Mouse (Mus musculus): ENCODE data around the gene Chst3. TPM values are rescaled to one million over a fixed set of nuclear protein-coding genes. Genes with fewer than 3 reads are reported as not detected.
A peak's percentile ranks its signal among the peaks of the same experiment; 100 is the strongest.

Gene Chst3
- total and polyA plus RNA-seq, 3 experiments = 4.4 to 12.2 (median 7.5) TPM

DNA sequence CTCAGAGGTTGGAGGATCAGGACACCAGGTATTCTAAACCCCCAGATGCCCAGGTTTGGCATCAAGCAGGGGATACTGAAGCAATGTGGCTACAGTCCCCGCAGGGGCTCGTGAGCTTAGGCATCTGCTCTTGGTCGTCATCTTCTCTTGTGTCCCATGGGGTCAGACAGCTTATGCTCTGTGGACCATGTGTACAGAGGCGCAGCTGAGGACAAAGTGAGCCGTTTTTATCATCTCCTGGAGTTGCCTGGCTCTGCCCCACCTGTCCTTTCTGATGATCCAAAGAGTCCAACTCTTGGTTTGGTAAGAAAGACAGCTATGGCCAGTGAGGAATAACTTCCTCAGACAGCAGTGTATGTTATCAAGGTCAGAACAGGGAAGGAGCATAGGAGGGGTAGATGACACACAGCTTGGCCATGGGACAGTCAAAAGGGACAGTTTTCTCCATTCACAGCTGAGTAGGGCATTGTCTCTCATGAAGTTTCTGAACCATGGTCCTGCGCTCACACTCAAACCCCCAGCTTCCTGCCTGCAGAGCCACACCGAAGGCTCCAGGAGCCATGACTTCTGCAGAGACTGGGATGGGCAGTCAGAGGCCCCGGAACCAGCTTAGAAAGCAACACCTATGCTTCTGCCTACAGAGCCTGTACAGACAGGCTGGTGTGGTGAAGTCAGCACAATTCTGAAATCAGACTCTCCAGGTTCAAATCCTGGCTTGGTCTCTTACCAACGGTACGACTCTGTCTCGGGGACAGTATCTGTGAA, 2.5 kb downstream of the Chst3 start:
- no peaks in the 10 kb centered on the region for H3K9me3 ChIP-seq (replicated peaks; ENCODE audit: low read length)
- peaks cover 28 to 57% of the 10 kb centered on the region in 2 experiments for H3K4me1 ChIP-seq (ENCODE audit: control insufficient read depth in 1 of 2, insufficient read depth in 2 of 2)
- DNase-seq (ENCODE audit: extremely low read depth) = no peak
- H3K79me2 ChIP-seq (replicated peaks; ENCODE audit: control insufficient read depth, extremely low read depth, insufficient read depth, poor library complexity, severe bottlenecking) = peaks cover 21% of the 10 kb centered on the region
- peak overlapping the region; percentile 41; the same call in 1 of the 2 replicates for H3K9ac ChIP-seq (ENCODE audit: insufficient read depth, low read depth)
- H3K4me2 ChIP-seq (ENCODE audit: insufficient read depth, low read depth, poor library complexity, severe bottlenecking) = peak overlapping the region; percentile 69; the same call in 1 of the 2 replicates
- in situ Hi-C loops (cut with MboI; ENCODE audit: low pct_ligation_motif_present, low pct_unique_long_range_greater_than_20kb, low sequenced_read_pairs) (no loop called here), dilution Hi-C loops (cut with MboI; ENCODE audit: extremely low pct_ligation_motif_present, extremely low pct_unique_long_range_greater_than_20kb, low sequenced_read_pairs) (no loop called here)
- H3K36me3 ChIP-seq (replicated peaks in 1 of 2; ENCODE audit: control insufficient read depth in 1 of 2, insufficient read depth in 1 of 2, low read length in 1 of 2) = peaks cover 0 to 38% of the 10 kb centered on the region in 2 experiments
- H3K4me3 ChIP-seq (replicated peaks in 1 of 3; ENCODE audit: low read depth in 2 of 3, low read length in 2 of 3, poor library complexity in 1 of 3) = peak overlapping the region; percentile 86 to 89 (median 88)
- TF ChIP-seq MAFK (IDR thresholded peaks at IDR 0.05; ENCODE audit: insufficient replicate concordance, low read length) (0 out of 2 replicates have a peak, but pooled peaks have one; percentile 24), SMC3 (IDR thresholded peaks at IDR 0.05; ENCODE audit: low read depth, low read length) (no peak), BHLHE40 (IDR thresholded peaks at IDR 0.05; ENCODE audit: low read depth, low read length) (no peak), MYC (IDR thresholded peaks at IDR 0.05; ENCODE audit: low read depth, low read length) (0 out of 2 replicates have a peak, but pooled peaks have one; percentile 11), TBP (conservative IDR thresholded peaks at IDR 0.05; ENCODE audit: low read depth, low read length) (0 out of 2 replicates have a peak, but pooled peaks have one; percentile 16), KAT2A (IDR thresholded peaks at IDR 0.05; ENCODE audit: insufficient replicate concordance, low read length) (0 out of 2 replicates have a peak, but pooled peaks have one; percentile 22), POLR2A (IDR thresholded peaks at IDR 0.05; ENCODE audit: low read depth, low read length) (peak; percentile 40), IRF4 (IDR thresholded peaks at IDR 0.05; ENCODE audit: low read depth, low read length) (no peak)
- H3K27me3 ChIP-seq (replicated peaks) = no peaks in the 10 kb centered on the region
- H3K27ac ChIP-seq (ENCODE audit: insufficient read depth, low read depth) = peak overlapping the region; percentile 89

DNA sequence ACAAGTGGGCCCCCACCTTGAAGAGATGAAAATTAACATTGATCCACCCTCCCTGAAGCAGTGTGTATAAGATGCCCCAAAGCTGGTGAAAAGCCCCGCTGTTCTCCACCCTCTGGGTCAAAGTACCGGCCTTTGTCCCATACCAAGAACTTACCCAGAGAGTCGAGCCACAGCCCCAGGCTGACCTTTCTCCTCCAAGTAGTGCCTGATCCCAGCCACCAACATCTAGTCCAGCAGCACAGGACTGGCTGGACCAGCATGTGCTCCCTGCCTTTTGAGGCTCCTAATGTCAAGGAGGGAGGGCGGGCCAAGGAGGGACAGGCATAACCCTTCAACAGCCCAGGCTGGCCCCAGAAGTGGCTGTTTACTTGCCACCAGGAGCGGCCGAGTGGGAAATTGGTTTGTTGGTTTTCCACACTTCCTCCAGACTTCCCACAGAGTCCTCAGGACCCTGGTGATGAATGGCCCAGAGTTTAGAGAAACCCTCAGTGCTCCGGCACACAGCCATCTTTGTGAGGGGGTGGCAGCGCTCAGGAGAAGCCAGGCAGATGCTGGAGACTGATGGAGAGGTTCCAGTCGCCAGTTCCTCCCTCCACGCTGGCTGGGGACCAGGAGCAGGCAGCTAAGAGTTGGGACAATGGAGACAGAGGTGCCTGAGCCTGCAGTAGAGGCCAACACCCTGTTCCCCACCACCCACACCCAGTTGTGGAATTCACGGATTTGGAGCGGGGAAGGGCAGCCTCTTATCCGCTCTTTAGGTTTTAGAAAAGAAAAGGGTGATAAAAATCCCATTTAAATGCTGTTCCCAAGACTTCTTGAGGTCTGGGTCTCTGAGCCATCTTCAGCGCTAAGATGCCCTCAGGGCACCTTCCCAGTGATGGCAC, 3.7 kb downstream of the Chst3 start:
- no peak for TF ChIP-seq SMC3 (IDR thresholded peaks at IDR 0.05; ENCODE audit: low read depth, low read length)
- no peak for TF ChIP-seq ZMIZ1 (IDR thresholded peaks at IDR 0.05; ENCODE audit: low read depth, low read length)
- no peak for TF ChIP-seq NELFE (IDR thresholded peaks at IDR 0.05; ENCODE audit: low read depth, low read length)
- TF ChIP-seq USF2 (conservative IDR thresholded peaks at IDR 0.05; ENCODE audit: low read depth, low read length) = no peak
- TF ChIP-seq ELF1 (IDR thresholded peaks at IDR 0.05; ENCODE audit: low read depth, low read length) = no peak
- no peak for TF ChIP-seq JUN (IDR thresholded peaks at IDR 0.05; ENCODE audit: insufficient read depth, low read depth, low read length)
- no peak for TF ChIP-seq USF1 (IDR thresholded peaks at IDR 0.05; ENCODE audit: low read depth, low read length)
- no peak for TF ChIP-seq EP300 (IDR thresholded peaks at IDR 0.05; ENCODE audit: low read length)
- no peak for TF ChIP-seq JUND (conservative IDR thresholded peaks at IDR 0.05; ENCODE audit: low read depth, low read length)
- TF ChIP-seq MAZ (IDR thresholded peaks at IDR 0.05; ENCODE audit: low read depth, low read length) = no peak
- no peak for TF ChIP-seq CHD2 (IDR thresholded peaks at IDR 0.05; ENCODE audit: low read length)
- no peak for TF ChIP-seq MEF2A (IDR thresholded peaks at IDR 0.05; ENCODE audit: borderline replicate concordance, low read depth, low read length)
- H3K4me2 ChIP-seq (ENCODE audit: insufficient read depth, low read depth, poor library complexity, severe bottlenecking) = no peak overlapping the region
- DNase-seq (ENCODE audit: extremely low read depth) = no peak
- no peak overlapping the region for H3K4me3 ChIP-seq (replicated peaks in 1 of 3; ENCODE audit: low read depth in 2 of 3, low read length in 2 of 3, poor library complexity in 1 of 3)
- no peaks in the 10 kb centered on the region for H3K27me3 ChIP-seq (replicated peaks)
- H3K27ac ChIP-seq (ENCODE audit: insufficient read depth, low read depth) = no peak overlapping the region
- H3K79me2 ChIP-seq (replicated peaks; ENCODE audit: control insufficient read depth, extremely low read depth, insufficient read depth, poor library complexity, severe bottlenecking) = peaks cover 15% of the 10 kb centered on the region; the same call in 1 of the 2 replicates
- H3K9ac ChIP-seq (ENCODE audit: insufficient read depth, low read depth) = no peak overlapping the region
- dilution Hi-C loops (cut with MboI; ENCODE audit: extremely low pct_ligation_motif_present, extremely low pct_unique_long_range_greater_than_20kb, low sequenced_read_pairs) (no loop called here), in situ Hi-C loops (cut with MboI; ENCODE audit: low pct_ligation_motif_present, low pct_unique_long_range_greater_than_20kb, low sequenced_read_pairs) (no loop called here)
- H3K4me1 ChIP-seq (ENCODE audit: control insufficient read depth in 1 of 2, insufficient read depth in 2 of 2) = peaks cover 32 to 69% of the 10 kb centered on the region in 2 experiments
- H3K36me3 ChIP-seq (replicated peaks in 1 of 2; ENCODE audit: control insufficient read depth in 1 of 2, insufficient read depth in 1 of 2, low read length in 1 of 2) = peaks cover 0 to 34% of the 10 kb centered on the region in 2 experiments
- H3K9me3 ChIP-seq (replicated peaks; ENCODE audit: low read length) = no peaks in the 10 kb centered on the region
